Mouse (Mus musculus) hindbrain, embryonic 10.5 days (tissue): ENCODE results near the gene Tapt1. TPM values are rescaled to one million over a fixed set of nuclear protein-coding genes. Genes with fewer than 3 reads are reported as not detected.
"Not testable (repeated sequence)": the region's sequence is repeated elsewhere in the genome, so short reads cannot be mapped to it uniquely, and the experiment has no call there.

Experiments
- DNase-seq: peaks from one replicate; pipeline ENCODE4 v3.0.0-alpha.2; 2017; ENCODE audit warnings: low spot score
- H3K27ac ChIP-seq: fragments of 300-500 bp; sonication (generic); 2 replicates; pipeline ENCODE4 v1.5.1; 2016; ENCODE audit warnings: mild to moderate bottlenecking, moderate library complexity
- H3K27me3 ChIP-seq: fragments of 300-500 bp; sonication (generic); 2 replicates; pipeline ENCODE4 v1.6.1; 2016; ENCODE audit warnings: mild to moderate bottlenecking; ENCODE audit not compliant: poor library complexity, insufficient read depth, severe bottlenecking
- H3K36me3 ChIP-seq: fragments of 300-500 bp; sonication (generic); 2 replicates; pipeline ENCODE4 v1.6.1; 2016; ENCODE audit warnings: mild to moderate bottlenecking, moderate library complexity
- H3K4me1 ChIP-seq: fragments of 300-500 bp; sonication (generic); replicated peaks from 2 replicates; pipeline ENCODE4 v1.6.1; 2016; ENCODE audit warnings: mild to moderate bottlenecking
- H3K4me3 ChIP-seq: fragments of 300-500 bp; sonication (generic); 2 replicates; pipeline ENCODE4 v1.5.1; 2016; ENCODE audit warnings: mild to moderate bottlenecking, moderate library complexity
- H3K9me3 ChIP-seq: fragments of 300-500 bp; sonication (generic); 2 replicates; pipeline ENCODE4 v1.6.1; 2016; ENCODE audit warnings: mild to moderate bottlenecking, moderate library complexity
- WGBS: fragments of 180-500 bp; shearing (Covaris S2); methylation state at CpG from one replicate; pipeline ENCODE4 v1.1.7; 2016; 5-methylcytosine and 5-hydroxymethylcytosine counted together
- polyA plus RNA-seq: library from polyadenylated mRNA; unstranded; fragments of >200 nt; fragmentation: Nextera tagmentation; extraction: Ambion mirVana; gene quantifications from 2 replicates; pipeline ENCODE4 v1.2.1, GENCODE M21; 2016

Tapt1 gene
- polyA plus RNA-seq = 21.6 and 23.1 TPM in 2 replicates

GRCm38 (mm10) chr5:44226521-44227461 is at the start of gene Tapt1:
Gene Tapt1 (minus strand): TSS chr5:44226626.
- Histone ChIP-seq H3K4me1 (peaks cover 36% of the 10 kb centered on the region), H3K9me3 (no peaks in the 10 kb centered on the region), H3K27ac (peak within 1 kb of the TSS; percentile 98), H3K36me3 (no peaks in the 10 kb centered on the region), H3K27me3 (no peaks in the 10 kb centered on the region), H3K4me3 (peak within 1 kb of the TSS; percentile 92)
- WGBS = 1% methylated on average over 103 of the region's 121 CpGs
- DNase-seq = peak; percentile 83

DNA sequence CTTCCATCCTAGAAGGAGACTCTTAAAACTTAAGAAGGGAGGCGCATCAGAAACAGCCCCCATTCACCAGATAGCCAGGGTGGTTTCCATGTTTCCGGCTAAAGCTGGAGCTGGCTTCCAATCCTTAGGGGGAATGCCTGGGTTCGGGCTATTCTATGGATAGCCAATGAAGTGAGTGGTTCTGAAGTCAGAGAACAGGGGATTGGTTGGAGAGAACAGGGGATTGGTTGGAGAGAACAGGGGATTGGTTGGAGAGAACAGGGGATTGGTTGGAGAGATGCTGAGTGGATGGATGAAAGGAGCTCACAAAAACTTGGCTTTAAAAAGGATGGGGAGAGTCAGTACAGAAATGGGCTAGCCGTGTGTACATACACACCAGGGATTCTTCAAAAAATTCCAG is 45.1 kb upstream of the Tapt1 start:
- H3K27me3 ChIP-seq = no peaks in the 10 kb centered on the region
- no peaks in the 10 kb centered on the region for H3K36me3 ChIP-seq
- no peaks in the 10 kb centered on the region for H3K4me1 ChIP-seq
- no peak overlapping the region for H3K27ac ChIP-seq
- no peak for DNase-seq
- H3K4me3 ChIP-seq = no peak overlapping the region
- no peaks in the 10 kb centered on the region for H3K9me3 ChIP-seq
- whole genome bisulfite sequencing = 85% methylated on average over 4 of the region's 4 CpGs

- not testable (repeated sequence) for H3K4me1 ChIP-seq, H3K4me3 ChIP-seq, H3K27ac ChIP-seq, H3K27me3 ChIP-seq, DNase-seq, H3K9me3 ChIP-seq, H3K36me3 ChIP-seq
- WGBS = 68% methylated on average over 3 of the region's 3 CpGs
Measured at GRCm38 (mm10) chr5:44268524-44268923, 42.1 kb upstream of the Tapt1 start.

- no peaks in the 10 kb centered on the region for H3K36me3 ChIP-seq
- 82% methylated on average over 4 of the region's 5 CpGs for WGBS
- DNase-seq = no peak
- no peak overlapping the region for H3K27ac ChIP-seq
- H3K4me3 ChIP-seq = no peak overlapping the region
- H3K27me3 ChIP-seq = no peaks in the 10 kb centered on the region
- no peaks in the 10 kb centered on the region for H3K4me1 ChIP-seq
- no peaks in the 10 kb centered on the region for H3K9me3 ChIP-seq
Measured at GRCm38 (mm10) chr5:44261691-44262090, 35.3 kb upstream of the Tapt1 start.

DNA sequence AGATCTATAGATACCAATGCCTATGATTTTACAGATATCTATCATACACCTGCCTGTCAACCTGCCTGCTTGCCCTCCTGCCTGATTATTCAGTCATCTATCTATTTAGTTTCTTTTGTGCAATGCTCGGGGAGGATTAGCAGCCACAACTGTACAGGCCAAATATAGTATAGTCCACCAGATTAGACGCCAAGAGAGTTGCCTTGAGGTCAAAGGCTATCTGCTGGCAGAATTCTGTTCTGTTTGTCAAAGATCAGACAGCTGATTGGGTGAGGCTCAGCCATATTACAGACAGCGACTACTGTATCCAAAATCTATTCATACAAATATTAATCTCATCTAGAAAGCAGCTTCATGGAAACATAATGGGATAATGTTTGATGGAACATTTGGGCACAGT is 34.7 kb upstream of the Tapt1 start:
- Histone ChIP-seq H3K27me3 (no peaks in the 10 kb centered on the region), H3K4me1 (no peaks in the 10 kb centered on the region), H3K4me3 (no peak overlapping the region), H3K9me3 (no peaks in the 10 kb centered on the region), H3K36me3 (no peaks in the 10 kb centered on the region), H3K27ac (no peak overlapping the region)
- WGBS = 80% methylated on average over 3 of the region's 3 CpGs
- no peak for DNase-seq

GRCm38 (mm10) chr5:44259678-44260077 is 33.3 kb upstream of the Tapt1 start:
- H3K4me3 ChIP-seq = no peak overlapping the region
- H3K36me3 ChIP-seq = no peaks in the 10 kb centered on the region
- H3K9me3 ChIP-seq = no peaks in the 10 kb centered on the region
- WGBS = 74% methylated on average over 3 of the region's 3 CpGs
- no peak overlapping the region for H3K27ac ChIP-seq
- H3K4me1 ChIP-seq = no peaks in the 10 kb centered on the region
- no peaks in the 10 kb centered on the region for H3K27me3 ChIP-seq
- DNase-seq = no peak

DNA sequence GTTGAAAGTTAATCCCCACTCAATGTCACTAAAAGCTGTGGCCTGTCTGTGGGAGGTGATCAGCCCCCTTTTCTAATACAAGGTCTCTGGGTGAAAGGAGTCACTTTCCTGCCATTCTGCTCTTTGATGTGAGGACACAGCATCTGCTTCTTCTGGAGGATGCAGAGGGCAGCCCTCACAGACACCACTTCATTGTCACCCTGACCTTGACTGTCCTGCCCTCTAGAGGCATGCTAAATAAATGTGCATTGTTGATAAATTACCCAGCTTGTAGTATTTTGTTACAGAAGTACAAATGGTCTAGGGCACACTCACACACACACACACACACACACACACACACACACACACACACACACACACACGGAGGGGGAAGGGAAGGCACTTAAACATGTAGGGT is 31.7 kb upstream of the Tapt1 start:
- Histone ChIP-seq H3K27me3 (no peaks in the 10 kb centered on the region), H3K36me3 (no peaks in the 10 kb centered on the region), H3K27ac (no peak overlapping the region), H3K4me1 (no peaks in the 10 kb centered on the region), H3K9me3 (no peaks in the 10 kb centered on the region), H3K4me3 (no peak overlapping the region)
- 50% methylated on average over 1 of the region's 1 CpGs for WGBS
- no peak for DNase-seq

- WGBS = 88% methylated on average over 4 of the region's 4 CpGs
- Histone ChIP-seq H3K36me3 (no peaks in the 10 kb centered on the region), H3K9me3 (no peaks in the 10 kb centered on the region), H3K27me3 (no peaks in the 10 kb centered on the region), H3K27ac (no peak overlapping the region), H3K4me1 (no peaks in the 10 kb centered on the region), H3K4me3 (no peak overlapping the region)
- DNase-seq = no peak
Measured at GRCm38 (mm10) chr5:44257401-44257800, 31.0 kb upstream of the Tapt1 start.

DNA sequence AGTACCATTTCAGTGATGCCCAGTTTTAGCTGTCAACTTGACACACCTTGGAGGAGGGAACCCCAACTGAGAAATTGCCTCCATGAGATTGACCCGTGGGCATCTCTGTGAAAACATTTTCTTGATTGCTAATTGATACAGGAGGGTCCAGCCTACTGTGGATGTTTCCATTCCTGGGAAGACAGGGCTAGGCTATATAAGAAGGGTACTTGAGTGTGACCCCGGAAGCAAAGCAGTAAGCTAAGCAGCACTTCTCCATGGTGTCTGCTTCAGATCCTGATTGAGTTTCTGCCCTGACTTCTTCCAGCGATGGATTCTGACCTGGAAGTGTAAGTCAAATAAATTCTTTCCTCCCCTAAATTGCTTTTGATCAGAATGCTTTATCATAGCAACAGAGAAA is 30.1 kb upstream of the Tapt1 start:
- Histone ChIP-seq H3K9me3 (no peaks in the 10 kb centered on the region), H3K27ac (no peak overlapping the region), H3K27me3 (no peaks in the 10 kb centered on the region), H3K4me3 (no peak overlapping the region), H3K4me1 (no peaks in the 10 kb centered on the region), H3K36me3 (no peaks in the 10 kb centered on the region)
- WGBS = 90% methylated on average over 3 of the region's 3 CpGs
- no peak for DNase-seq

GRCm38 (mm10) chr5:44255756-44256398 is 29.5 kb upstream of the Tapt1 start:
- DNase-seq = no peak
- Histone ChIP-seq H3K4me3 (no peak overlapping the region), H3K4me1 (no peaks in the 10 kb centered on the region), H3K36me3 (no peaks in the 10 kb centered on the region), H3K27ac (no peak overlapping the region), H3K9me3 (no peaks in the 10 kb centered on the region), H3K27me3 (no peaks in the 10 kb centered on the region)
- 74% methylated on average over 7 of the region's 7 CpGs for WGBS

GRCm38 (mm10) chr5:44253449-44253848 is 27.0 kb upstream of the Tapt1 start:
- Histone ChIP-seq H3K27ac (no peak overlapping the region), H3K4me1 (peaks cover 3% of the 10 kb centered on the region; the same call in 1 of the 2 replicates), H3K36me3 (no peaks in the 10 kb centered on the region), H3K4me3 (no peak overlapping the region), H3K9me3 (no peaks in the 10 kb centered on the region), H3K27me3 (no peaks in the 10 kb centered on the region)
- no peak for DNase-seq
- 88% methylated on average over 6 of the region's 6 CpGs for WGBS

GRCm38 (mm10) chr5:44252395-44252794 is 26.0 kb upstream of the Tapt1 start:
- Histone ChIP-seq H3K36me3 (no peaks in the 10 kb centered on the region), H3K9me3 (no peaks in the 10 kb centered on the region), H3K4me3 (no peak overlapping the region), H3K27ac (no peak overlapping the region), H3K27me3 (no peaks in the 10 kb centered on the region), H3K4me1 (peaks cover 3% of the 10 kb centered on the region; the same call in 1 of the 2 replicates)
- WGBS = 80% methylated on average over 4 of the region's 4 CpGs
- DNase-seq = no peak
